Mouse (Mus musculus): ENCODE data around the gene Atf7ip. TPM values are rescaled to one million over a fixed set of nuclear protein-coding genes. Genes with fewer than 3 reads are reported as not detected.
A peak's percentile ranks its signal among the peaks of the same experiment; 100 is the strongest.

The Atf7ip gene
- polyA plus RNA-seq, 1 experiment from 2014 or later: 46.7 TPM

DNA sequence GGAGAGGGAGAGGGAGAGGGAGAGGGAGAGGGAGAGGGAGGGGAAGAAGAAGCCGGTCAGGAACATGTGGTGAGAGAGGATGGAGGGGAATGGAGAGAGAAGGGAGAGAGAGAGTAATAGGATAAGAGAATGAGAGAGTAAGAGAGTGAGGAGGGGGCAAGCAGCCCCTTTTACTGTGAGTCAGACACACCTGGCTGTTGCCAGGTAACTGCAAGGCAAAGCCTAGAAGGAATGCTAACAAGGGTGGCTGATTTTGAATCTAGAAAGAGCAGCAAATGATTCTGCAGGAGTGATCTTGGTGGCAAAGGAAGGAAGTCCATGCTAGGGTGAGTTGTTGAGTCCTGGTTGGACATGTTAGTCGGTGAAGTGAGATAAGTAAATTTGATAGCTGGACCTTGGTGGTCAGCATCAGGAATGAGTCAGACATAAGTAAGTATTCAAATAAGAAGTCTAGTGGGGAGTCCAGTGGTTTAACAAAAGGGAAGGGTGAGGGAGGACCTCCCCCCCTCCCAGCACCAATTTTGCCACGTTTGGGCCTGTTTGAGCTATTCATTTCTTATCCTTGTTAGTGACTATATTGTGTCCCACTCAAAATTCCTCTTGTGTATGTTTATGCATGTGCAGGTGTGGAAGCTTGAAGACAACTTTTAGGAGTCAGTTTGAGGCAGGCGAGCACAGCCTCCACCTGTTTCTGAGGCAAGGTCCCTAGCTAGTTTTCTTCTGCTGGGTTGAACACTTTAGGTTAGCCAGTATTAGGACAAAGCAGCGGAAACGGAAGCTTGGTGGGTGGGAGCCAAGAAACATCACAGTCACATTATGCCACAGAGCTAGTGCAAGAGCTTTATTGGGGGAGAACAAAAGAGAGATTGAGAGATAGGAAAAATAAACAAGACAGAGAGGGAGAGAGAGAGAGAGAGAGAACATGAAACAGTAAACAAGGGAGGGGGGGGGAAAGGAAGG is 15.2 kb upstream of the Atf7ip start:
- Histone ChIP-seq H3K36me3 (replicated peaks) (no peaks in the 10 kb centered on the region), H3K27ac (no peak overlapping the region), H3K27me3 (ENCODE audit: poor library complexity, severe bottlenecking) (peaks cover 11% of the 10 kb centered on the region), H3K4me1 (peaks cover 16% of the 10 kb centered on the region), H3K4me3 (no peak overlapping the region), H3K9me3 (0 out of 2 replicates have a peak, but pooled peaks cover 4% of the 10 kb centered on the region)
- WGBS: 80% methylated on average over 6 of the region's 6 CpGs
- DNase-seq (ENCODE audit: extremely low spot score, low spot score): no peak

DNA sequence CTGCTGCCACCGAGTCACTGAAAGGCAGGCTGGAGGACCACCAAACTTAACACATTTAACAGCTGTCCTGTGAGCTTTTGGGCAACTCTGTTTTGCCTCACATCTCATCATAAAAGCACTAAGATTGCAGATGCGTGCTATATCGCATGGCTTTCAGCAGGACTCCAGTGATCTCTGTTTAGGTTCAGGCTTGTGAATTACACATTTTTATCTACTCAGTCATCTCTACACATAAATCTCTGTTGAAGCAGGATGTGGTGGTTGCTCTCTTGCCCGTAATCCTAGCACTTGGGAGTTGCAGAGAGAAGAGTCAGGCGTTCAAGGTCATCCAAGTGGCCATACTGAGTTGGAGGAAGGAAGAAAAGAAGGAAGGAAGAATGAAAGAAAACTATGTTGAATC is 14.3 kb upstream of the Atf7ip start:
- DNase-seq (ENCODE audit: extremely low spot score, low spot score): no peak
- Histone ChIP-seq H3K9me3 (0 out of 2 replicates have a peak, but pooled peaks cover 4% of the 10 kb centered on the region), H3K27me3 (ENCODE audit: poor library complexity, severe bottlenecking) (peaks cover 7% of the 10 kb centered on the region; the same call in 1 of the 2 replicates), H3K36me3 (replicated peaks) (no peaks in the 10 kb centered on the region), H3K4me1 (peaks cover 9% of the 10 kb centered on the region), H3K27ac (no peak overlapping the region), H3K4me3 (no peak overlapping the region)
- 90% methylated on average over 5 of the region's 5 CpGs for WGBS

DNA sequence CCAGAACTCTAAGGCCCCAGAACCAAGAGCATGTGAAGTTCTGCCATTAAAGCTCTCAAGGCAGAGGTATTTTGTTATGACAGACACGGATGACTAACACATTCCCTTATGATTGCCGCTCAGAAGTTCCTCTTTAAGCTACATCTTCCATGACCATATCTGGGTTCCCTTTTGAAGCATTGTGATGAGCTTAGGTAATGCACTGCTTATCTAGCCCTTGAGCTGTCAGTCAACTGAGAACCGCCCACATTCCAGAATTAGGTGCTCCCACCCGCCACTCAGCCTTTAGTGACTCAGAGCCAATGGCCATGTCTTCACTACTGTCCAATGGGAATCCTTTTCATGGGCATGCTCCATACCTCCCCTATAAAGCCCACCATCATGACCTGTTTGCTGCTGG is 13.7 kb upstream of the Atf7ip start:
- Histone ChIP-seq H3K4me1 (peaks cover 3% of the 10 kb centered on the region; the same call in 1 of the 2 replicates), H3K4me3 (no peak overlapping the region), H3K36me3 (replicated peaks) (no peaks in the 10 kb centered on the region), H3K27me3 (ENCODE audit: poor library complexity, severe bottlenecking) (peaks cover 5% of the 10 kb centered on the region; the same call in 1 of the 2 replicates), H3K9me3 (0 out of 2 replicates have a peak, but pooled peaks cover 4% of the 10 kb centered on the region), H3K27ac (no peak overlapping the region)
- no peak for DNase-seq (ENCODE audit: extremely low spot score, low spot score)
- 90% methylated on average over 4 of the region's 4 CpGs for WGBS

DNA sequence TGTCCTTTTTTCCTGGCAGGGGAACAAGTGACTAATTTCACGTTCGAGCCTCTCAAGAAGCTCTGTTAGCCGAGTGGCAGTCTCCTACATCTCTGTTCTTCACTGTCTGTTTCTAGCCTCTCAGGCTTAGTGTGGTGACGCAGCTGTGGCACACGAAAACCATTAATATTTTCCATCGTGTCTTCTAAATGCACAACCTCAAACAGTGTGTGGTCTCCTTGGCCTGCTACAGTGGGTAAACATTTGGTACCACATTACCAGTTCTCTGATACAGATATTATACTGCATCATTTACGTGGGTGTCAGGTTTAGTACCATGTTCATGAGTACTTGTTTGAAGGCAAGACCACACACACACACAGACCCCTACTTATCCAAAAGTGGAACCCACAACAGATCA is 12.5 kb upstream of the Atf7ip start:
- H3K9me3 ChIP-seq: 0 out of 2 replicates have a peak, but pooled peaks cover 1% of the 10 kb centered on the region
- no peaks in the 10 kb centered on the region for H3K36me3 ChIP-seq (replicated peaks)
- H3K27ac ChIP-seq: no peak overlapping the region
- no peaks in the 10 kb centered on the region for H3K27me3 ChIP-seq (ENCODE audit: poor library complexity, severe bottlenecking)
- no peak overlapping the region for H3K4me3 ChIP-seq
- no peak for DNase-seq (ENCODE audit: extremely low spot score, low spot score)
- WGBS: 94% methylated on average over 7 of the region's 7 CpGs
- H3K4me1 ChIP-seq: peaks cover 8% of the 10 kb centered on the region

DNA sequence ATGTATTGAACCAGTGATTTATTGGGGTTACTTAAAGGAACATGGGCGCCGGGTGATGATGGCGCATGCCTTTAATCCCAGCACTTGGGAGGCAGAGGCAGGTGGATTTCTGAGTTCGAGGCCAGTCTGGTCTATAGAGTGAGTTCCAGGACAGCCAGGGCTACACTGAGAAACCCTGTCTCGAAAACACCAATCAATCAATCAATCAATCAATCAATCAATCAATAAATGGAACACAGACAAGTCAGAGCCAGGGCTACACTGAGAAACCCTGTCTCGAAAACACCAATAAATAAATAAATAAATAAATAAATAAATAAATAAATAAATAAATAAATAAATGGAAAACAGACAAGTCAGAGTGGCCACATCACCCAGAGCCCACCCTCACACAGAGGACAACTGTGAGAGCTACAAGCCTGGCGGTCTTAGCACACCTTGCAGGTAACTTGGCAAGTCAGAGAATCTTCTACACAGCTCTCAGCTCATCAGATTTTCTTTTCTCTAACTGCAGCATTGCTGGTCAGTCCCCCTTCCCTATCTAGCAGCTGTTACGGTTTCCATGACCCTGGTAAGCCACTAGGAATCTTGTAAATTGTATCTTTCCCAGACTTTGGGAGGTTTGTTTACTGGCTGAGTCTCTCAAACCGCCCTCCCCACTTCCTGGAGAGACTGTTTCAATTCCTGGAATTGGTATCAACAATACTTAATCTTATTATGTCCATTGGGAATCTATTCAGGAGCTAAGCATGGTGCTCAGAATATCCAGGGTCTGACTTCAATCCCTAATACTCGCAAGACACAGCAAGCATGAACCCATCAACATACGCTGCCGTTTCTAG is 11.8 kb upstream of the Atf7ip start:
- Histone ChIP-seq H3K9me3 (no peaks in the 10 kb centered on the region), H3K4me3 (no peak overlapping the region), H3K4me1 (peaks cover 8% of the 10 kb centered on the region), H3K36me3 (replicated peaks) (no peaks in the 10 kb centered on the region), H3K27ac (no peak overlapping the region), H3K27me3 (ENCODE audit: poor library complexity, severe bottlenecking) (no peaks in the 10 kb centered on the region)
- DNase-seq (ENCODE audit: extremely low spot score, low spot score): no peak
- 93% methylated on average over 12 of the region's 12 CpGs for WGBS

DNA sequence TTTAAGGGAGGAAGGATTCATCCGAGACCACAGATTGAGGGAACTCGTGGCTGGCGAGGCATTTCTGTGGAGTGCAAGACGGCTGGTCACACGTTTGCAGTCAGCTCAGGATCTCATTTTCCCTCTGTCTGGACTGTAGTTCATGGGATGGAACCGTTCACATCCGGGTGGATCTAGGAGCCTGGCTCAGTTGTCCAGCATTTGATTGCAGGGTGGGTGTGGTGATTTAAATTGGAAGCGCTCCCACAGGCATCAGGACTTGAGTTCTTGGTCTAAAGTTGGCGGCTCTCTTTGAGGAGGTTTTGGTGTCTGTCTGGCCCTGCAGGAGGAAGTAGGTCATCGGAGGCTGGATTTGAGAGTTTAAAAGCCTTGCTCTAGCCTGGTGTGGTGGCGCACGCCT is 10.9 kb upstream of the Atf7ip start:
- DNase-seq (ENCODE audit: extremely low spot score, low spot score): no peak
- Histone ChIP-seq H3K4me3 (no peak overlapping the region), H3K27me3 (ENCODE audit: poor library complexity, severe bottlenecking) (no peaks in the 10 kb centered on the region), H3K36me3 (replicated peaks) (no peaks in the 10 kb centered on the region), H3K27ac (no peak overlapping the region), H3K4me1 (peaks cover 14% of the 10 kb centered on the region), H3K9me3 (no peaks in the 10 kb centered on the region)
- WGBS: 96% methylated on average over 12 of the region's 12 CpGs

DNA sequence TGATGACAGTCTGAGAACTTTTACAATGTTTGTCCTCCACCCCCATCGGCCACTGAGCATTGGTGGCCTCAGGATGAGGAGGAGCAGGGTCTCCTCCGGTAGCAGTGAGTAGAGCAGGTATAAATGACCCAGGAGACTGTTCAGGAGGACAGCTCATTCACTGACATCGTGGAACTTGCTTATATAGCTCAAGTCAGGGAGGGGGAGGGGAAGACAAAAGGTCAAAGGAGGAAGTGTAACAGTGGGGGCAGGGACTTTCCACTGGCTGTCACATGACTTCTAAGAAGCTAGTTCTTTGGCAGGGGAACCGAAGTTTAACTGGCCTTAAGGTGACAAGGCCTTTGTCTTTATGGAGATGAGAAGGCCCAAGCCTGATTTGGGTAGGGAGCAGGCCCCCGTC is 8.2 kb upstream of the Atf7ip start:
- Histone ChIP-seq H3K27ac (0 out of 2 replicates have a peak overlapping the region, but pooled peaks have one; percentile 44), H3K27me3 (ENCODE audit: poor library complexity, severe bottlenecking) (no peaks in the 10 kb centered on the region), H3K9me3 (no peaks in the 10 kb centered on the region), H3K4me3 (no peak overlapping the region), H3K36me3 (replicated peaks) (no peaks in the 10 kb centered on the region), H3K4me1 (peaks cover 11% of the 10 kb centered on the region)
- 71% methylated on average over 5 of the region's 5 CpGs for WGBS
- no peak for DNase-seq (ENCODE audit: extremely low spot score, low spot score)

DNA sequence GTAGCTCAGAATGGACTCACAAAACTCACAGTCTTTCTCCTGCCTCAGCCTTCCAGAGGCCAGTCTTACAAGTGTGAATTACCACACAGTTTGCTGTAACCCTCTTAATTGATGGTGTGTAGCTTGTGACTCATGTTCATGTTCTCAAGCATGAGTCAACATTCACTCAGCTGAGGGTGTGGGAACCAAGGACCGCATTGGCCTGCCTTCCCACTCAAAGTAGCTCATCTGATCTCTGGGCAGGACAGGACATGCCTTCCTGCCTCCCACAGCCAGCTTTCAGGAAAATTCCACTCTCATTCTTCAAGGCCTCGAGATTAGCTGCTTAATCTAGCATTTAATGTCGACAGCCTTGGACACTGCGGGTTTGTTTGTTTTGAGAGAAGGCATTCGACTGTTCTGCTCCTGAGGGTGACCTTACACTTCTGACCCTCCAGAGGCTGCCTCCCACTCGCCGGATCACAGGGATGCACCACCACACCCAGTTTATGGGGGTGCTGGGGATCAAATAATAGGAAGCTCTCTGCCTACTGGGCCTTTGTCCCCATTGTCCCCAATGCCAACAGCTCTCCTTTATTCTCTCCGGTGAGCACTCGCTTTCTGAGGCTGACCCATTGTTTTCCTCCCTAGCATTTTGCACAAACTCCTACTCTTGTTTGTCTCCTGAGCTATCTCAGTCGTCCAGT is 6.5 kb upstream of the Atf7ip start:
- no peak overlapping the region for H3K4me3 ChIP-seq
- no peak for DNase-seq (ENCODE audit: extremely low spot score, low spot score)
- WGBS: 56% methylated on average over 10 of the region's 10 CpGs
- H3K27ac ChIP-seq: no peak overlapping the region
- H3K4me1 ChIP-seq: peaks cover 11% of the 10 kb centered on the region
- H3K27me3 ChIP-seq (ENCODE audit: poor library complexity, severe bottlenecking): no peaks in the 10 kb centered on the region
- no peaks in the 10 kb centered on the region for H3K9me3 ChIP-seq
- no peaks in the 10 kb centered on the region for H3K36me3 ChIP-seq (replicated peaks)

DNA sequence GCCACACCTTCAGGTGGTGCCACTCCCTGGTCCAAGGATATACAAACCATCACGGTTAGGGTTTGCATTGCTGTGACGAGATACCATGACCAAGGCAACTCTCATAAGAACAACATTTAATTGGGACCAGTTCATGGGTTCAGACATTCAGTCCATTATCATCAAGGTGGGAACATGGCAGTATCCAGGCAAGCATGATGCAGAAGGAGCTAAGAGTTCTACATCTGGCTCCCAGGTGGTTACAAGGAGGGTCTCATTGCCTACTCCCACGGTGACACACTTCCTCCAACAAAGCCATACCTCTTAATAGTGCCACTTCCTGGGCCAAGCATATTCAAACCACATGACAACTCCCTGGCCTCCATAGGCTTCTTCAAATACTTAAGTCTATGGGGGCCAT is 2.7 kb downstream of the Atf7ip start:
- no peak overlapping the region for H3K27ac ChIP-seq
- no peaks in the 10 kb centered on the region for H3K36me3 ChIP-seq (replicated peaks)
- no peak overlapping the region for H3K4me3 ChIP-seq
- no peaks in the 10 kb centered on the region for H3K4me1 ChIP-seq
- 89% methylated on average over 3 of the region's 3 CpGs for WGBS
- H3K9me3 ChIP-seq: no peaks in the 10 kb centered on the region; the same call in 1 of the 2 replicates
- no peak for DNase-seq (ENCODE audit: extremely low spot score, low spot score)
- H3K27me3 ChIP-seq (ENCODE audit: poor library complexity, severe bottlenecking): no peaks in the 10 kb centered on the region

DNA sequence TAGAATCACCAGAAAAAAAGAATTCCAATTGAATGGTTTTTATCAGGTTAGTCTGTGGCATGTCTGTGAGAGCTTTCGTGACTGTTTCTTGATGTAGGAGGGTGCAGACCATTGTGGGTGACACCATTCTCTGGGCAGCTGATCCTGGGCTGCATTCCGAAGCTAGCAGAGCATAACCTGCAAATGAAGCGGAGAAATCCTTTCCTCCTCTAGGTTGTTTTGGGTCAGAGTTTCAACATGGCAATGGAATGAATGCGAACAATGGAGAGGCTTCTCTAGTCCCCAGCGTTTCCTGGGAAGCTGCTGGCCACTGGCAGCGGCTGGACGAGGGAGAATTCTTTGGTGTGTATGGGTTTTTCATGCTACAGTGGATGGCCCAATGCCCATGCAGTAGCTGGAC is 5.0 kb downstream of the Atf7ip start:
- no peak overlapping the region for H3K4me3 ChIP-seq
- no peaks in the 10 kb centered on the region for H3K27me3 ChIP-seq (ENCODE audit: poor library complexity, severe bottlenecking)
- peaks cover 16% of the 10 kb centered on the region; the same call in 1 of the 2 replicates for H3K9me3 ChIP-seq
- DNase-seq (ENCODE audit: extremely low spot score, low spot score): no peak
- H3K36me3 ChIP-seq (replicated peaks): 0 out of 2 replicates have a peak, but pooled peaks cover 5% of the 10 kb centered on the region
- WGBS: 49% methylated on average over 7 of the region's 7 CpGs
- H3K4me1 ChIP-seq: no peaks in the 10 kb centered on the region
- H3K27ac ChIP-seq: no peak overlapping the region

DNA sequence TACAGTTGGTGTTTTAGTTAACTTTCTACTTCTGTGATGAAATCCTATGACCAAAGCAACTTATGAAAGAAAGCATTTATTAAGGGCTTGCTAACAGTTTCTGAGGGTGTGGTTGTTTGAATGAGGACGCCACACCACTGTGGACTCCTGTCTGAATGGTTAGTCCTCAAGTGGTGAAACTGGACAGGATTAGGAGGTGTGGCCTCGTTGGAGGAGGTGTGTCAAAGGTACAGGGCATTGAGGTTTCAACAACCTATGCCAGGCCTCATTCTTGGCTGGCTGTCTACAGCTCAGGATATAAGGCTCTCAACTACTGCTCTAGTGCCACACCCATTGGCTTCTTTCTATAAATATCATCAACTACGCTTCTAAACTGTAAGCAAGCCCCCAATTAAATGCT is 6.4 kb downstream of the Atf7ip start:
- 0 out of 2 replicates have a peak, but pooled peaks cover 5% of the 10 kb centered on the region for H3K36me3 ChIP-seq (replicated peaks)
- no peak for DNase-seq (ENCODE audit: extremely low spot score, low spot score)
- no peak overlapping the region for H3K27ac ChIP-seq

DNA sequence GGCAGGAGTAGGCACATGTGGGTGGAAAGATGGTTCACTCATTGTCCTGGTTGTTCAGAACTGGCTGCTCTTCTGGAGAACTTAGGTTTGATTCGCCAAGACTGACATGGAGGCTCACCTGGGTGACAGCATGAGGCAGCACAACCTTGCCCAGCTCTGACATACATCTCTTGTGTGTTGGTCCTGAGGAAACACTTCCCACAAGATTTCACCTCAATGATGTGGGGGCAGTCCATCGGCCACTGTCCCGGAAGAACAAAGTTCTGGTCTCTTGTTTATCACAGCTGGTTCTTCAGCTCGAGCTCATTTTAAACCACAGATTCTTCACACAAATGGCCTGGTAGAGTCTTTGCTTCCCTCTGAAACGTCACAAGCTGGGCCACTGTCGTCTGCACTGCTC is 10.7 kb downstream of the Atf7ip start:
- no peak for DNase-seq (ENCODE audit: extremely low spot score, low spot score)
- 92% methylated on average over 6 of the region's 6 CpGs for WGBS

More for the DNA sequence above, 6.4 kb downstream of the Atf7ip start:
- 88% methylated on average over 3 of the region's 3 CpGs for WGBS
- Histone ChIP-seq H3K4me3 (no peak overlapping the region), H3K27me3 (ENCODE audit: poor library complexity, severe bottlenecking) (no peaks in the 10 kb centered on the region), H3K4me1 (no peaks in the 10 kb centered on the region), H3K9me3 (peaks cover 16% of the 10 kb centered on the region; the same call in 1 of the 2 replicates)

More for the DNA sequence above, 10.7 kb downstream of the Atf7ip start:
- Histone ChIP-seq H3K4me3 (no peak overlapping the region), H3K27me3 (ENCODE audit: poor library complexity, severe bottlenecking) (no peaks in the 10 kb centered on the region), H3K36me3 (replicated peaks) (peaks cover 19% of the 10 kb centered on the region), H3K9me3 (peaks cover 16% of the 10 kb centered on the region; the same call in 1 of the 2 replicates), H3K27ac (no peak overlapping the region), H3K4me1 (no peaks in the 10 kb centered on the region)

Data from forebrain, embryonic 10.5 days (tissue).